Mouse (Mus musculus) kidney, adult 2 months (tissue): ENCODE measurements around the gene Clta. TPM values are rescaled to one million over a fixed set of nuclear protein-coding genes. Genes with fewer than 3 reads are reported as not detected.
A peak's percentile ranks its signal among the peaks of the same experiment; 100 is the strongest.
"Not testable (repeated sequence)": the region's sequence is repeated elsewhere in the genome, so short reads cannot be mapped to it uniquely, and the experiment has no call there.

Source experiments
- DNase-seq: peaks from one replicate; pipeline ENCODE4 v3.0.0; 2021
- H3K27ac ChIP-seq: fragments of 200-500 bp; 2 replicates; pipeline ENCODE4 v1.5.1; 2012; ENCODE audit warnings: low read depth, low read length, control low read depth, inconsistent platforms; ENCODE audit not compliant: insufficient read depth
- H3K27me3 ChIP-seq: fragments of 200-500 bp; replicated peaks from 2 replicates; pipeline ENCODE4 v1.6.1; 2012; ENCODE audit warnings: mild to moderate bottlenecking, moderate library complexity, low read length, inconsistent platforms; ENCODE audit not compliant: control insufficient read depth, insufficient read depth
- H3K36me3 ChIP-seq: fragments of 200-500 bp; 2 replicates; pipeline ENCODE4 v1.6.1; 2012; ENCODE audit warnings: mild to moderate bottlenecking, moderate library complexity, low read length, inconsistent platforms; ENCODE audit not compliant: control insufficient read depth, insufficient read depth
- H3K4me1 ChIP-seq: fragments of 200-500 bp; 2 replicates; pipeline ENCODE4 v1.6.1; 2011; ENCODE audit warnings: low read length; ENCODE audit not compliant: control insufficient read depth, insufficient read depth
- H3K4me3 ChIP-seq: fragments of 200-500 bp; 2 replicates; pipeline ENCODE4 v1.5.1; 2011; ENCODE audit warnings: mild to moderate bottlenecking, low read depth, low read length, control low read depth; ENCODE audit not compliant: insufficient read depth
- CTCF ChIP-seq: fragments of 200-500 bp; conservative IDR thresholded peaks from 2 replicates; pipeline ENCODE4 v1.5.1; 2011; ENCODE audit warnings: low read depth, mild to moderate bottlenecking, control low read depth, low read length, moderate library complexity, mixed read lengths; ENCODE audit not compliant: insufficient read depth, insufficient read length
- POLR2A ChIP-seq: fragments of 200-500 bp; IDR thresholded peaks from one replicate; pipeline ENCODE4 v1.6.1; 2011; ENCODE audit warnings: low read depth, low read length, control low read depth
- WGBS: fragments of 180-500 bp; shearing (Covaris S2); methylation state at CpG from one replicate; pipeline ENCODE4 v1.1.7; 2018; 5-methylcytosine and 5-hydroxymethylcytosine counted together
- polyA plus RNA-seq: library from polyadenylated mRNA; depleted of rRNA; stranded (reverse); fragments of >200 nt; gene quantifications from 2 replicates; pipeline ENCODE4 v1.2.3, GENCODE M21; 2012

The Clta gene
- polyA plus RNA-seq, 1 experiment, result 261 TPM

- Histone ChIP-seq H3K36me3 (peaks cover 9% of the 10 kb centered on the region), H3K4me1 (no peaks in the 10 kb centered on the region), H3K27me3 (no peaks in the 10 kb centered on the region), H3K27ac (no peak overlapping the region), H3K4me3 (no peak overlapping the region)
- TF ChIP-seq POLR2A (no peak), CTCF (no peak)
- WGBS, result 85% methylated on average over 6 of the region's 6 CpGs
- no peak for DNase-seq
Measured at GRCm38 (mm10) chr4:44025570-44025969, 21.3 kb downstream of the Clta start.

- no peak overlapping the region for H3K27ac ChIP-seq
- H3K27me3 ChIP-seq, result no peaks in the 10 kb centered on the region
- H3K36me3 ChIP-seq, result peaks cover 6% of the 10 kb centered on the region
- H3K4me3 ChIP-seq, result no peak overlapping the region
- DNase-seq, result no peak
- no peak for TF ChIP-seq CTCF
- TF ChIP-seq POLR2A, result no peak
- WGBS, result 76% methylated on average over 16 of the region's 16 CpGs
- H3K4me1 ChIP-seq, result no peaks in the 10 kb centered on the region; the same call in 1 of the 2 replicates
Measured at GRCm38 (mm10) chr4:44028303-44029135, 24.3 kb downstream of the Clta start.

- H3K27me3 ChIP-seq, result no peaks in the 10 kb centered on the region
- WGBS, result 89% methylated on average over 15 of the region's 15 CpGs
- no peak for DNase-seq
- H3K4me1 ChIP-seq, result no peaks in the 10 kb centered on the region; the same call in 1 of the 2 replicates
- peaks cover 6% of the 10 kb centered on the region for H3K36me3 ChIP-seq
- TF ChIP-seq POLR2A (no peak), CTCF (no peak)
- H3K27ac ChIP-seq, result no peak overlapping the region
- H3K4me3 ChIP-seq, result no peak overlapping the region
Measured at GRCm38 (mm10) chr4:44029661-44030066, 25.4 kb downstream of the Clta start.

GRCm38 (mm10) chr4:44031521-44031920 is 27.3 kb downstream of the Clta start:
- no peak overlapping the region for H3K4me3 ChIP-seq
- H3K27me3 ChIP-seq, result no peaks in the 10 kb centered on the region
- no peak for TF ChIP-seq CTCF
- no peak for TF ChIP-seq POLR2A
- no peak overlapping the region for H3K27ac ChIP-seq
- 68% methylated on average over 5 of the region's 5 CpGs for WGBS
- peaks cover 3% of the 10 kb centered on the region for H3K36me3 ChIP-seq
- no peaks in the 10 kb centered on the region; the same call in 1 of the 2 replicates for H3K4me1 ChIP-seq
- DNase-seq, result peak; percentile 74

GRCm38 (mm10) chr4:44036455-44036854 is 32.2 kb downstream of the Clta start:
- 76% methylated on average over 5 of the region's 5 CpGs for WGBS

GRCm38 (mm10) chr4:44040802-44041201 is 36.5 kb downstream of the Clta start:
- no peak for TF ChIP-seq CTCF
- TF ChIP-seq POLR2A, result no peak
- DNase-seq, result no peak
- H3K27ac ChIP-seq, result no peak overlapping the region
- H3K4me3 ChIP-seq, result no peak overlapping the region
- 74% methylated on average over 4 of the region's 4 CpGs for WGBS
- H3K36me3 ChIP-seq, result peaks cover 3% of the 10 kb centered on the region
- no peaks in the 10 kb centered on the region for H3K27me3 ChIP-seq
- H3K4me1 ChIP-seq, result no peaks in the 10 kb centered on the region

More at GRCm38 (mm10) chr4:44036455-44036854, 32.2 kb downstream of the Clta start:
- no peak for DNase-seq
- H3K36me3 ChIP-seq, result no peaks in the 10 kb centered on the region; the same call in none of the 2 replicates
- H3K27me3 ChIP-seq, result no peaks in the 10 kb centered on the region
- no peak for TF ChIP-seq POLR2A
- TF ChIP-seq CTCF, result no peak
- H3K4me1 ChIP-seq, result no peaks in the 10 kb centered on the region; the same call in 1 of the 2 replicates
- H3K27ac ChIP-seq, result no peak overlapping the region
- no peak overlapping the region for H3K4me3 ChIP-seq

GRCm38 (mm10) chr4:44042429-44042828 is 38.2 kb downstream of the Clta start:
- 85% methylated on average over 5 of the region's 5 CpGs for WGBS
- DNase-seq, result no peak
- H3K4me3 ChIP-seq, result no peak overlapping the region
- TF ChIP-seq POLR2A (no peak), CTCF (no peak)
- H3K4me1 ChIP-seq, result no peaks in the 10 kb centered on the region
- no peaks in the 10 kb centered on the region for H3K27me3 ChIP-seq
- peaks cover 3% of the 10 kb centered on the region for H3K36me3 ChIP-seq
- no peak overlapping the region for H3K27ac ChIP-seq

- not testable (repeated sequence) for H3K36me3 ChIP-seq, H3K4me3 ChIP-seq, DNase-seq, H3K27ac ChIP-seq, H3K27me3 ChIP-seq, H3K4me1 ChIP-seq
- 92% methylated on average over 4 of the region's 4 CpGs for WGBS
Measured at GRCm38 (mm10) chr4:44043182-44043581, 38.9 kb downstream of the Clta start.
